Mouse (Mus musculus): ENCODE measurements around the gene Ephb2. TPM values are rescaled to one million over a fixed set of nuclear protein-coding genes. Genes with fewer than 3 reads are reported as not detected.

Gene Ephb2
- total RNA-seq, 1 experiment from 2014 or later: 17.8 TPM

GRCm38 (mm10) chr4:136731008-136731609, 104.7 kb downstream of the Ephb2 start:
- no peak for DNase-seq

- DNase-seq: no peak
Measured at GRCm38 (mm10) chr4:136730501-136730900, 105.3 kb downstream of the Ephb2 start.

- no peak for DNase-seq
Measured at GRCm38 (mm10) chr4:136729574-136729973, 106.2 kb downstream of the Ephb2 start.

GRCm38 (mm10) chr4:136726941-136727340, 108.8 kb downstream of the Ephb2 start:
- no peak for DNase-seq

- DNase-seq: no peak
Measured at GRCm38 (mm10) chr4:136724731-136725130, 111.1 kb downstream of the Ephb2 start.

- DNase-seq: peak; percentile 53
Measured at GRCm38 (mm10) chr4:136722361-136723082, 113.3 kb downstream of the Ephb2 start.

GRCm38 (mm10) chr4:136721937-136722336, 113.9 kb downstream of the Ephb2 start:
- no peak for DNase-seq

GRCm38 (mm10) chr4:136720025-136720424, 115.8 kb downstream of the Ephb2 start:
- DNase-seq: no peak

GRCm38 (mm10) chr4:136718193-136718986, 117.4 kb downstream of the Ephb2 start:
- DNase-seq: no peak

GRCm38 (mm10) chr4:136716561-136716972, 119.2 kb downstream of the Ephb2 start:
- DNase-seq: no peak

GRCm38 (mm10) chr4:136714530-136714929, 121.3 kb downstream of the Ephb2 start:
- no peak for DNase-seq

GRCm38 (mm10) chr4:136713889-136714288, 121.9 kb downstream of the Ephb2 start:
- no peak for DNase-seq

- no peak for DNase-seq
Measured at GRCm38 (mm10) chr4:136713431-136713830, 122.4 kb downstream of the Ephb2 start.

- DNase-seq: no peak
Measured at GRCm38 (mm10) chr4:136711985-136712768, 123.6 kb downstream of the Ephb2 start.

GRCm38 (mm10) chr4:136710345-136710744, 125.4 kb downstream of the Ephb2 start:
- no peak for DNase-seq

- DNase-seq: no peak
Measured at GRCm38 (mm10) chr4:136708956-136709355, 126.8 kb downstream of the Ephb2 start.

- no peak for DNase-seq
Measured at GRCm38 (mm10) chr4:136706696-136707095, 129.1 kb downstream of the Ephb2 start.

GRCm38 (mm10) chr4:136705091-136705490, 130.7 kb downstream of the Ephb2 start:
- no peak for DNase-seq

- peak; percentile 61 for DNase-seq
Measured at GRCm38 (mm10) chr4:136704551-136704950, 131.2 kb downstream of the Ephb2 start.

GRCm38 (mm10) chr4:136703351-136703750, 132.4 kb downstream of the Ephb2 start:
- no peak for DNase-seq

- DNase-seq: no peak
Measured at GRCm38 (mm10) chr4:136702456-136702855, 133.3 kb downstream of the Ephb2 start.

GRCm38 (mm10) chr4:136701236-136701635, 134.6 kb downstream of the Ephb2 start:
- no peak for DNase-seq

All from adrenal gland, postnatal 25 days (tissue).